Mouse (Mus musculus): ENCODE measurements at regions not wholly inside any gene's neighbourhood (a gene's known extent, or its start where the extent isn't known, plus 50 kb on each side); places are given as distances from the start of the nearest gene placed in this dataset.

DNA sequence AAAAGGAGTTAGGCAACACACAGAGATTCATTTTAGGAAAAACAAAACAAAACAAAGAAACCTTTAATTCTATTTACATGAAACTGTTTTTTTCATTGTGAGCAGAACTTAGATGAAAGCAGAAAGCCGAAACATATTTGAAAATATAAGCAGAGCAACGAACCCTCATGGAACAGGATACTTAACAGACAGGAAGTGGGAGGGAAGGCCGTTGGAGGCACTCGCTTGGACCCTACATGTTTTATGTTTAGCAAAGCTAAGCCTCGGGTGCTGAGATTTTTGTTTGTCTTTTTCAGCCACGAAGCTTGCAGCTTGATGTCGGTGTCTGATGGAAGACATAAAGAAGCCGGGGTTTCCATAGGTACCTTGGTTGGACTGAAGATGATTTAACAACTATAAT, 108.5 kb upstream of the Rxfp2 start:
- no peak for TF ChIP-seq CTCF (IDR thresholded peaks at IDR 0.05; ENCODE audit: extremely low read depth, insufficient read depth, insufficient read length, insufficient replicate concordance)
- no peak for TF ChIP-seq POLR2A (IDR thresholded peaks at IDR 0.05; ENCODE audit: low read depth, low read length)
